Mouse (Mus musculus): Measurements from ENCODE around the gene Zfp874a. TPM values are rescaled to one million over a fixed set of nuclear protein-coding genes. Genes with fewer than 3 reads are reported as not detected.
"Not testable (repeated sequence)": the region's sequence is repeated elsewhere in the genome, so short reads cannot be mapped to it uniquely, and the experiment has no call there.

The Zfp874a gene
- total RNA-seq, 4 experiments from 2014 or later = 6.3 to 11.4 (median 7.3) TPM

DNA sequence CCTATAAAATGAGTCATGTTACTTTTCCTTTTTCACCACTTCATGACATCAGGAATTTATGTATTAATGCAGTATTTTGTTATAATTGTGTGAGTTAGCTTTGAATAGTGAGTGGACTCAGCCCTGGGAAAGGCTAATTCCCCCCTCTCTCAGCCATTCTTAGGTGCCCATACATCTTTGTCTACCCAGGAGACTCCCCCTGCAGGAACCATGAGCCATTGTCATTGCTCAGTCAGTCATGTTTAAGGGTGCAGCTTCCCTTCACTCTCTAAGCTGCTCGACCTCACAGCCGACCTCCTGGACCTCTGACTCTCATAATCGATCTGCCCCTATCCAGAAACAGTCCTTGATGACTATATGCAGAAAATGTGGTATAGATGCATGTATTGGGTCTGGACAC is 75.2 kb downstream of the Zfp874a start:
- not testable (repeated sequence) for DNase-seq (ENCODE audit: low spot score)

DNA sequence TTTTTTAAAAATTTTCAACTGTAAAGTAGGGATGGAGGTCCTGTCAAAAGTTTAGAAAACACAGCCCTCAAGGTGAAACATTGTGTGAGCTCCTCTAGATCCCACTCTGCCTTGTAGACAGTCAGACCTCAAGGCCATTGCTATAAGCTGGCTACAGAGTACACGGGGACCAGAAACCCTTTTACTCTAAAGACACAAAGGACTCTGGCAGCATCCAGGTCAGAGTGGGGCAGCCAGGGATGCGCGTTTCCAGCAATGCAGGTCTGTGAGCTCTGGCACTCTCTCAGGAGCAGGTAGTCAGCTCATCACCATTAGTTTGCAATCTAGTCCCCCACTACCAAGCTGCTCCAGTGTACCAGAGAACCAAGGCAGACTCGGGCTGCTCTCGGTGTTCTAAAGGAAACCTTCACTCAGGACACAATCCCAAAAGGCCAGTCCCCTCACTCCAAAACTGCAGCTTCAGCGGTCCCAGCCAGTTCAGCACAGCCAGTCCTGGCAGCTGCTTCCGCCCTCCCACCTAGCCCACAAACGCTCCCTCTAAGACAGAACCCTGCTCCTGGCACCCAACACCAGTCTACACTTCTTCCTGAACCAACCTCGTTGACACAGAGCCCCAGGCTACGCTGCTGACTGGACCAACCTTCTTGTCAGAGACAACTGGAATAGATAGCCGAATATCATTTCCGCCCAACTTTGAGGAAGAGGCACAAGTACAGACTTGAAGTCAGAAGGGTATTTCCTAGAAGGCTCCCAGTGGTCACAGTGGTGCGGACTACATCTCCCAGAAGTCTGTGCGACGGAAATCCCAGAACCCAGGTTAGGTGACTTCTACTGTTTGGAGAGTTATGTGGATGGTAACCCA is 76.1 kb downstream of the Zfp874a start, which contains the start of the genes Gm28041 and Zfp456:
Gene Gm28041, minus strand, starts transcription at position 684 of the 862 bp plus-strand sequence.
Gene Zfp456, minus strand, starts transcription at position 761 of the 862 bp plus-strand sequence.
- peak; percentile 84 for DNase-seq (ENCODE audit: low spot score)

Other genes starting within 250 kb of the Zfp874a start
- 1 to 10 TPM; 1.3 to 1.8 (median 1.5) TPM for gene Zfp458, start 173.2 kb downstream of the Zfp874a start, total RNA-seq (2022)
- 1 to 10 TPM; 2.3 to 4.5 (median 2.7) TPM for gene Zfp457, start 145.1 kb downstream of the Zfp874a start, total RNA-seq (2022)
- gene Zfp595, start 119.1 kb downstream of the Zfp874a start, total RNA-seq (2022) = 1 to 10 TPM; 2.0 to 2.5 (median 2.2) TPM
- 1 to 10 TPM; 1.0 to 2.3 (median 1.6) TPM for gene Gm28044, start 91.1 kb downstream of the Zfp874a start, total RNA-seq (2022)
- gene Zfp953, start 91.0 kb downstream of the Zfp874a start, total RNA-seq (2022) = 1 to 10 TPM in 3 of 4 experiments, under 1 TPM in 1; 0.86 to 1.3 (median 1.1) TPM
- 1 to 10 TPM in 3 of 4 experiments, under 1 TPM in 1; 0.53 to 1.9 (median 1.3) TPM for gene Gm28041, start 75.9 kb downstream of the Zfp874a start, total RNA-seq (2022)
- under 1 TPM; 0.44 to 0.75 (median 0.73) TPM for gene Zfp456, start 75.8 kb downstream of the Zfp874a start, total RNA-seq (2022)
- 1 to 10 TPM; 1.3 to 3.5 (median 1.8) TPM for gene Zfp429, start 51.8 kb downstream of the Zfp874a start, total RNA-seq (2022)
- gene Zfp459, start 30.2 kb downstream of the Zfp874a start, total RNA-seq (2022) = 1 to 10 TPM in 1 of 4 experiments, under 1 TPM in 3; 0.29 to 1.2 (median 0.75) TPM
- 10 to 100 TPM; 11.5 to 18.0 (median 13.9) TPM for gene Zfp874b, start 32.6 kb upstream of the Zfp874a start, total RNA-seq (2022)
- 1 to 10 TPM; 3.6 to 4.5 (median 4.0) TPM for gene Zfp58, start 48.9 kb upstream of the Zfp874a start, total RNA-seq (2022)
- gene Gm26965, start 74.5 kb upstream of the Zfp874a start, total RNA-seq (2022) = 1 to 10 TPM in 1 of 4 experiments, under 1 TPM in 1, not detected in 2; 0.20 to 1.3 TPM
- 1 to 10 TPM; 6.9 to 8.9 (median 7.9) TPM for gene Zfp87, start 74.6 kb upstream of the Zfp874a start, total RNA-seq (2022)
- gene Zfp748, start 102.2 kb upstream of the Zfp874a start, total RNA-seq (2022) = 1 to 10 TPM; 2.8 to 4.9 (median 4.0) TPM
- 1 to 10 TPM; 3.4 to 4.2 (median 3.8) TPM for gene Zfp729b, start 158.1 kb upstream of the Zfp874a start, total RNA-seq (2022)
- 1 to 10 TPM in 1 of 4 experiments, under 1 TPM in 3; 0.33 to 2.4 (median 0.39) TPM for gene Gm49345, start 186.1 kb upstream of the Zfp874a start, total RNA-seq (2022)
- gene Zfp729a, start 186.2 kb upstream of the Zfp874a start, total RNA-seq (2022) = 1 to 10 TPM; 3.9 to 5.5 (median 5.0) TPM
- gene Zfp738, start 235.4 kb upstream of the Zfp874a start, total RNA-seq (2022) = 1 to 10 TPM; 3.6 to 6.2 (median 4.6) TPM

All from heart, adult 8-10 months (tissue).